Mouse (Mus musculus): ENCODE results near the gene Pak1ip1. TPM values are rescaled to one million over a fixed set of nuclear protein-coding genes. Genes with fewer than 3 reads are reported as not detected.

Gene Pak1ip1
- polyA plus RNA-seq (2012), result 24.6 and 29.7 TPM in 2 replicates

GRCm38 (mm10) chr13:41000926-41001639, at the start of gene Pak1ip1:
Pak1ip1 (plus strand) TSS chr13:41001023.

GRCm38 (mm10) chr13:41015829-41016634, 15.2 kb downstream of the Pak1ip1 start, which contains the start of gene Tmem14c:
Tmem14c (plus strand) TSS chr13:41016292.

Other genes with a start within 250 kb of the Pak1ip1 start
- 4.8 and 9.0 TPM in 2 replicates for gene Gcnt2, start 141.3 kb upstream of the Pak1ip1 start, polyA plus RNA-seq (2012)
- gene Tmem14c, start 15.3 kb downstream of the Pak1ip1 start, polyA plus RNA-seq (2012), result 155 and 171 TPM in 2 replicates
- 0.01 TPM in 1 of 2 replicates, not detected in the other for gene Mak, start 78.7 kb downstream of the Pak1ip1 start, polyA plus RNA-seq (2012)
- not detected in 2 replicates for gene Gcm2, start 110.0 kb downstream of the Pak1ip1 start, polyA plus RNA-seq (2012)
- not detected in 2 replicates for gene Sycp2l, start 113.3 kb downstream of the Pak1ip1 start, polyA plus RNA-seq (2012)
- 0.01 and 0.05 TPM in 2 replicates for gene Elovl2, start 219.4 kb downstream of the Pak1ip1 start, polyA plus RNA-seq (2012)
- 1.5 and 1.9 TPM in 2 replicates for gene Smim13, start 248.8 kb downstream of the Pak1ip1 start, polyA plus RNA-seq (2012)